9 mouse cellular contexts compared by ENCODE assay signal in the genomic region with DNA sequence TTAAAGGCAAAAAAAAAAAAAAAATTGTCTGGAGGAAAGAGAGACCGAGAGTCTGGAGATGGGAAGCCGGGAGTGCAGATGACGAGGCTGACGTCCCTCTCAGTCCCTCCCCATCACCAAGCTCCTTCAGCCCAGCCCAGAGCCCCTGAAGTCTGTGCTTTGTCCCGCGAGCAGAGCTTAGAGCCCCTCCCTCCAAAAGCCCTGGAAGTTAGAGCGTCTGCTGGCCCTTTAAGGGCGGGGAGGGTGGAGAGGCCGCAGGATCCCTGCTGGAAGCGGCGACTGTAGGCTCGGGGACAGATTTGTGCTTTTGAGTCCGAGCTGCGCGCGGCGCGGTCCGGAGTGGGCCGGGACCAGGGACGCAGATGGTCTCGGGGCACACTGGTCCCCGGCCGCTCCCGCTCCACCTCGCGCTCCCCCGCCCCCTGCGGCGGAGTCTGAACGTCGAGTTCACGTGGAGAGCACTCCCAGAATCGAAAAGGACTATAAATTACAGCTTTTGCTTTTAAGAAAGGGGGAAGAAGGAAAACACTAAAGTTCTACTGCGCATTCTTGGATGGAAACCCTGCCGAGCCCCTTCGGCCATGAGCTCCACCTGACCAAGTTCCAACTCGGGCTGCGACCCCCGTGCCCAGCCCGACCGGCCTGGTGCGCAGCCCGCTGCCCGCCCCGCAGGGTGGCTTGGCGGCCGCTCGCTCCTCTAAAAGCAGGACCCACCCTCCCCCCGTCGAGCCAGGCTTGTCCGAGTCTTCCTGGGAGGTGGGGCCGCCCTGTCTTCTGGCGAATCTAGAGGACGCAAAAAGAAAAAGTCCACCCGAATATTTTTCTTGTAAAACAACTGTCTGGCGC. TPM values are rescaled to one million over a fixed set of nuclear protein-coding genes. Genes with fewer than 3 reads are reported as not detected.
DNase-seq lines count a peak whose midpoint lies in the region; ATAC-seq and TF ChIP-seq lines count a peak whose summit lies in the region.
"Had no signal": no experiment of that assay in that cellular context is flagged by ENCODE, and none has a peak within 500 bp of the region (broad histone marks: within the 10 kb centered on the region; RNA-seq: fewer than 3 reads in every experiment).

No protein-coding gene starts in this region.

- no peaks in the 10 kb centered on the region for H3K9me3 ChIP-seq in ES-E14 (ENCODE audit: control insufficient read depth, insufficient read depth, low read depth, low read length)
- H3K9me3 ChIP-seq in forebrain, embryonic 14.5 days (replicated peaks; ENCODE audit: control insufficient read depth, low read length), result no peaks in the 10 kb centered on the region
- H3K9me3 ChIP-seq in limb, embryonic 10.5 days (replicated peaks), result no peaks in the 10 kb centered on the region
- no peaks in the 10 kb centered on the region for H3K9me3 ChIP-seq in neural tube, embryonic 12.5 days

- ATAC-seq in forebrain, embryonic 14.5 days, result no peak
- no peak for ATAC-seq in neural tube, embryonic 12.5 days (ENCODE audit: low FRiP score, low read depth)

- 2% methylated on average over 57 of the region's 57 CpGs for WGBS in forebrain, embryonic 14.5 days
- under 1% methylated on average over 57 of the region's 57 CpGs for WGBS in limb, embryonic 10.5 days
- WGBS in neural tube, embryonic 12.5 days, result under 1% methylated on average over 57 of the region's 57 CpGs

- no peaks in the 10 kb centered on the region for H3K36me3 ChIP-seq in ES-E14 (ENCODE audit: control insufficient read depth, insufficient read depth, low read length, poor library complexity, severe bottlenecking)
- H3K36me3 ChIP-seq in forebrain, embryonic 14.5 days (ENCODE audit: control insufficient read depth, insufficient read depth, low read length), result peaks cover 10% of the 10 kb centered on the region
- H3K36me3 ChIP-seq in limb, embryonic 10.5 days, result peaks cover 14% of the 10 kb centered on the region
- peaks cover 11% of the 10 kb centered on the region; the same call in 1 of the 2 replicates for H3K36me3 ChIP-seq in neural tube, embryonic 12.5 days

- peaks cover 49% of the 10 kb centered on the region for H3K27me3 ChIP-seq in forebrain, embryonic 14.5 days (replicated peaks; ENCODE audit: control insufficient read depth, insufficient read depth, low read length)
- H3K27me3 ChIP-seq in limb, embryonic 10.5 days (ENCODE audit: low read depth, poor library complexity, severe bottlenecking), result peaks cover 80% of the 10 kb centered on the region
- peaks cover 57% of the 10 kb centered on the region for H3K27me3 ChIP-seq in neural tube, embryonic 12.5 days (replicated peaks)

- H3K9ac ChIP-seq in ES-E14 (ENCODE audit: insufficient read depth, low read depth, low read length, poor library complexity, severe bottlenecking), result no peak overlapping the region
- peak overlapping the region; percentile 64 for H3K9ac ChIP-seq in forebrain, embryonic 14.5 days (ENCODE audit: low read length)
- H3K9ac ChIP-seq in neural tube, embryonic 12.5 days, result peak overlapping the region; percentile 62

- DNase-seq in cerebellum, postnatal 14 days, result peak; percentile 57 to 68
- DNase-seq in cerebellum, adult 11 months, result no peak
- DNase-seq in ES-E14 (ENCODE audit: low read depth, low spot score), result no peak
- DNase-seq in forebrain, embryonic 14.5 days (ENCODE audit: low spot score), result no peak
- peak; percentile 75 for DNase-seq in limb, embryonic 10.5 days (ENCODE audit: low spot score)
- DNase-seq in spleen, postnatal 4 days (ENCODE audit: low spot score in 2 of 2), result no peak
- DNase-seq in gastrocnemius, adult 8-10 months (ENCODE audit: low spot score in 2 of 2), result no peak

- H3K4me1 ChIP-seq in ES-E14 (ENCODE audit: control insufficient read depth in 2 of 2, insufficient read depth in 2 of 2, low read length in 2 of 2, poor library complexity in 1 of 2), result peaks cover 0 to 8% of the 10 kb centered on the region in 2 experiments; a peak in 1 of 4 replicates
- H3K4me1 ChIP-seq in forebrain, embryonic 14.5 days (ENCODE audit: control insufficient read depth, insufficient read depth, low read length), result peaks cover 44% of the 10 kb centered on the region
- H3K4me1 ChIP-seq in limb, embryonic 10.5 days, result peaks cover 84% of the 10 kb centered on the region
- peaks cover 73% of the 10 kb centered on the region for H3K4me1 ChIP-seq in neural tube, embryonic 12.5 days

- peak overlapping the region; percentile 81 for H3K4me2 ChIP-seq in forebrain, embryonic 14.5 days (ENCODE audit: low read length)
- H3K4me2 ChIP-seq in neural tube, embryonic 12.5 days (replicated peaks), result peak overlapping the region; percentile 83

- peak overlapping the region; percentile 32 to 61 for H3K4me3 ChIP-seq in ES-E14 (ENCODE audit: insufficient read depth in 1 of 2, low read depth in 1 of 2, low read length in 2 of 2, poor library complexity in 1 of 2, severe bottlenecking in 1 of 2)
- H3K4me3 ChIP-seq in forebrain, embryonic 14.5 days (ENCODE audit: low read depth, low read length), result peak overlapping the region; percentile 38
- peak overlapping the region; percentile 73 for H3K4me3 ChIP-seq in limb, embryonic 10.5 days
- H3K4me3 ChIP-seq in neural tube, embryonic 12.5 days, result peak overlapping the region; percentile 40

- in situ Hi-C loops in ES-E14 (cut with MboI; ENCODE audit: low sequenced_read_pairs in 2 of 2, unreplicated experiment in 2 of 2), result loop anchor here in 1 of 2 experiments (10.0 kb wide), 1 partner anchor 48 kb away; the partner anchor contains the start of gene Cbx4

- no peak overlapping the region for H3K27ac ChIP-seq in ES-E14 (ENCODE audit: insufficient read depth, low read depth, low read length, poor library complexity, severe bottlenecking)
- no peak overlapping the region for H3K27ac ChIP-seq in forebrain, embryonic 14.5 days (ENCODE audit: low read depth, low read length)
- peak overlapping the region; percentile 72 for H3K27ac ChIP-seq in limb, embryonic 10.5 days
- no peak overlapping the region for H3K27ac ChIP-seq in neural tube, embryonic 12.5 days

TF ChIP-seq in ES-E14, 5 proteins besides CTCF, POLR2A, EP300 and RAD21:
- TF ChIP-seq ZNF384 (IDR thresholded peaks at IDR 0.05; ENCODE audit: low read depth, low read length), result peak; percentile 63; the same call in 1 of the 2 replicates
- no peak for TF ChIP-seq MAFK (IDR thresholded peaks at IDR 0.05; ENCODE audit: insufficient read depth, low read depth, low read length)
- TF ChIP-seq HCFC1 (IDR thresholded peaks at IDR 0.05; ENCODE audit: borderline replicate concordance, insufficient read depth, low read length), result no peak

RNA-seq across cellular contexts. Expression of gene Cbx8, which starts 3.6 kb away (rescaled TPM):
- total RNA-seq in ES-E14 (2012; rRNA removed), result 1.1 and 1.2 TPM in 2 replicates
- 12.8 and 15.0 TPM in 2 replicates for polyA plus RNA-seq in forebrain, embryonic 14.5 days (2014; fragmentation: Nextera tagmentation; extraction: Ambion mirVana)
- polyA plus RNA-seq in limb, embryonic 10.5 days (2016; fragmentation: Nextera tagmentation; extraction: Ambion mirVana), result 12.2 and 15.1 TPM in 2 replicates
- polyA plus RNA-seq in neural tube, embryonic 12.5 days (2016; fragmentation: Nextera tagmentation; extraction: Ambion mirVana), result 8.6 and 9.9 TPM in 2 replicates
- total RNA-seq in gastrocnemius, adult 8-10 months (2022), result 1 to 10 TPM; 1.1 to 3.3 (median 2.5) TPM

RNA-seq across cellular contexts. Expression of gene Cbx2, which starts 14.4 kb away (rescaled TPM):
- 12.6 and 13.9 TPM in 2 replicates for total RNA-seq in ES-E14 (2012; rRNA removed)
- 19.2 and 22.1 TPM in 2 replicates for polyA plus RNA-seq in forebrain, embryonic 14.5 days (2014; fragmentation: Nextera tagmentation; extraction: Ambion mirVana)
- polyA plus RNA-seq in limb, embryonic 10.5 days (2016; fragmentation: Nextera tagmentation; extraction: Ambion mirVana), result 151 and 170 TPM in 2 replicates
- 46.6 and 47.6 TPM in 2 replicates for polyA plus RNA-seq in neural tube, embryonic 12.5 days (2016; fragmentation: Nextera tagmentation; extraction: Ambion mirVana)
- total RNA-seq in gastrocnemius, adult 8-10 months (2022), result 1 to 10 TPM in 1 of 4 experiments, under 1 TPM in 3; 0.29 to 1.1 (median 0.68) TPM

RNA-seq across cellular contexts. Expression of gene Cbx4, which starts 48.9 kb away (rescaled TPM):
- 0.90 and 1.8 TPM in 2 replicates for total RNA-seq in ES-E14 (2012; rRNA removed)
- polyA plus RNA-seq in forebrain, embryonic 14.5 days (2014; fragmentation: Nextera tagmentation; extraction: Ambion mirVana), result 9.3 and 14.5 TPM in 2 replicates
- 4.3 and 7.1 TPM in 2 replicates for polyA plus RNA-seq in limb, embryonic 10.5 days (2016; fragmentation: Nextera tagmentation; extraction: Ambion mirVana)
- polyA plus RNA-seq in neural tube, embryonic 12.5 days (2016; fragmentation: Nextera tagmentation; extraction: Ambion mirVana), result 12.5 and 12.7 TPM in 2 replicates
- total RNA-seq in gastrocnemius, adult 8-10 months (2022), result 1 to 10 TPM; 2.1 to 3.0 (median 2.2) TPM

RNA-seq across cellular contexts. Expression of gene Enpp7, which starts 49.2 kb away (rescaled TPM):
- not detected in 2 replicates for total RNA-seq in ES-E14 (2012; rRNA removed)
- not detected in 2 replicates for polyA plus RNA-seq in forebrain, embryonic 14.5 days (2014; fragmentation: Nextera tagmentation; extraction: Ambion mirVana)
- polyA plus RNA-seq in limb, embryonic 10.5 days (2016; fragmentation: Nextera tagmentation; extraction: Ambion mirVana), result not detected in 2 replicates
- polyA plus RNA-seq in neural tube, embryonic 12.5 days (2016; fragmentation: Nextera tagmentation; extraction: Ambion mirVana), result not detected in 2 replicates
- total RNA-seq in gastrocnemius, adult 8-10 months (2022), result not detected
- total RNA-seq: hematopoietic stem cell, adult 5-6 weeks had no signal

Comparison
In these comparisons a context has a peak if more than half of its experiments do, and no peak if none do; other contexts are left out.
1. DNase-seq: peak in cerebellum, postnatal 14 days (2 of 2) and limb, embryonic 10.5 days (single experiment); none in cerebellum, adult 11 months (single experiment), ES-E14 (single experiment), forebrain, embryonic 14.5 days (single experiment), spleen, postnatal 4 days (0 of 2) and gastrocnemius, adult 8-10 months (0 of 2).
2. Peak in every context shown above with its lines, with median percentiles within 50 percentile points of each other: H3K4me3 ChIP-seq.